Mouse (Mus musculus): ENCODE measurements around the gene Srf.

DNA sequence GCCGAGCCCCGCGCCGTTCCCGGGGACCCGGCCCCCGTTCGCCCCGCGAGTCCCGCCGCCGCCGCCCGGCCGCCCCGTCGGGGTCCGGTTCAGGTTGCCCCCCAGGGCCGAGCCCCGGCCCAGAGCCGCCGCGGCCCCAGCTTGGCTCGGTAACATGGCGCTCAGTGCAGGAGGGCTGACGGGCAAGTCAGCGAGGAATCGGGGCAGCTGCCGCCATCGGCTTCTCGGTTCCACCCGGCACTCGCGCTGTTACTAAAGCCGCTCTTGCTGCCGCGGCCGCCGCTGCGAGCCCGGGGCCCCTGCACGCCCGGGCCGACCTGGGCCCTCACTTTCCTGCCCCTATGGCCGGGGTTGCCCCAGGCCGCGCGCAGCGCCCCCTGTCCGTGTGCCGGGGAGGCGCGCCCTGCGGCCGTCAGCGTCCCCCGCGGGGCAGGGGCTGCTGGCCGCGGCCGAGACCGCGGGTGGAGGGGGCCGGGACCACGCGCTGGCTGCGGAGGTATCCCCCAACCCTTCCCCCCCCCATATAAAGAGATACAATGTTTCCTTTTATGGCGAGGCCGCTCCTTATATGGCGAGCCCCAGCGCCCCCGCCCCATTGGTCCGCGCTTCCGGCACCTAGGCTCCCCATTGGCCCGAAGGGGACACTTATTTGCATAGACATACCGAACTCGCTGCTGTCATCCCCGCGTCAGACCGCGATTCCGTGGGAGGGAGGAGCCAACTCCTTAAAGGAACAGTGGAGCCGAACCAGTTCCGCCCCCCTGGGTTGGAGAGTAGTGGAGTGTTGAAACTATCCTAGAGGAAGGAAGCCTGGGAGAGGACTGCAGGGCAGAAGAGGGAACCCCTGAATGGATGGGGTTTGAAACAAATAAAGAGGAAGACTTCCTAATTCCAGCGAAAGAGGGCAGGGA, at the start of gene Srf:
- TF ChIP-seq CTCF (IDR thresholded peaks at IDR 0.05; ENCODE audit: extremely low read depth, insufficient read depth, low read length) (no peak), POLR2A (IDR thresholded peaks at IDR 0.05; ENCODE audit: extremely low read depth, insufficient read depth, low read length) (peak; percentile 52; the same call in 1 of the 2 replicates)

All from cortical plate, adult 2 months (tissue).